Mouse (Mus musculus): ENCODE measurements around the gene Gm20388.

DNA sequence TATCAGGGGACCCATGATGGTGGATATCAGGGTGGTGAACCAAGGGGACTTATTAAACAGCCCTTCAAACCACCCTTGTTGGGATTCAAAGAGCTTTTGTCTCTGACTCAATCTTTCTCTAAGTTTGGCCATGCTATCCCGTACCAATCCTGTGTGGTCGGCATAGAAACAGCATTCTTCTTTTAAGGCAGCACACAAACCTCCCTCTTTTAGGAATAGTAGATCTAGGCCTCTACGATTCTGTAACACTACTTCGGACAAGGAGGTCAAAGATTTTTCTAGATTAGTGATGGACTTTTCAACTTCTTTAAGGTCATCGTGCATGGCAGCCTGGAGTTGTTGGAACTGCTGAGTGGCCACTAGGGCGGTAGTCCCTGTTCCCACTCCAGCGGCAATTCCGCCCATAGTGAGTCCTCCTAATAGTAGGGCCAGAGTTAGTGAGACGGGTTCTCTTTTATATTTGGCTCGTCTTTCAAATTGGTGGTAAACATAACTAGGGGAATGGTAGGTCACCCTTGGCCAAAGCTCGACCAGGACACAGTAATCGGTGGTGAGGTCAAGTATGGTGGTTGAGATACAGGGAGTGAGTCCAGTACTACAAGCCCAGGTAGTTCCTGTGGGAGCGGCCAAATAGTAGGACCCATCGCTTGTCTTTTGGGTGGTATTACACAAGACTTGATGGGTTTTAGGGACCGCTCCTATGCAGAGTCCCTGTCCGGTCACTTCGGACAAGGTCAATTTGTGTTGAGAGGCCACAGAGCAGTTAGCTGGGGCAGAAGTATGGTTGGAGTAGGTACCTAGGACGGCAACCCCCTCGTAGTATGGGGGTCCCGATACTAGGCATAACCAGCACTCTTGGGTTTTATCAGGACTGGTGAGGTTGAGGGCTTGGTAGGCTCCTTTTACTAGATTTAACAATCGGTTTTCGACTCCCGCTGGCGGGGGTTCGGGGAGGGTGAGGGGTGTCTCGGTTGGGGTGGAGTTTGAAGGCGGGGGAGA lies 3516.2 kb downstream of the Gm20388 start:
- TF ChIP-seq CTCF (IDR thresholded peaks at IDR 0.05; ENCODE audit: insufficient read depth, low read depth, low read length) (no peak), POLR2A (IDR thresholded peaks at IDR 0.05; ENCODE audit: insufficient read depth, low read depth, low read length) (no peak)

All from olfactory bulb, adult 2 months (tissue).